Mouse (Mus musculus): ENCODE data around the gene Ctnna2.

DNA sequence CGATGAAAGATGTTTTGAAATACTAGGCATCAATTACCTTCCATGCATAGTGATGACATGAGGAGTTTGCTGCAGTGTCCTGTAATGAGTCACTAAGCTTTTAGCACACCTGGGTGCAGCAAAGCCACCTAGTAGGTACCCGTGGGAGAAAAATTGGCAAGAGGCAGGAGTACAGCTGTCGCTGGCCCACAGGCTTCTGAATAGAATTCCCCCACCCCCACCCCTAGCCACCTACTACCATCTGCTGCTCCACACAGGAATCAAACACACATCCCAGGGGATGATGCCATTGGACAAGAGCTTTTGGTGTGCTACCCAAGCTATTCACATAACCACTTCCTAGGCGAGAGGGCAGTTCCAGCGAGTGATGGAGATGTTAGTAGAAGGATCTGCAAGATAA lies 700.7 kb downstream of the Ctnna2 start:
- TF ChIP-seq CTCF (IDR thresholded peaks at IDR 0.05; ENCODE audit: low read depth, low read length) (no peak), POLR2A (IDR thresholded peaks at IDR 0.05; ENCODE audit: extremely low read depth, insufficient read depth, low read length) (no peak)
